Mouse (Mus musculus): ENCODE measurements around the gene Gm32687.
"Not testable (repeated sequence)": the region's sequence is repeated elsewhere in the genome, so short reads cannot be mapped to it uniquely, and the experiment has no call there.

Gene Gm32687

GRCm38 (mm10) chr10:81863409-81864407 is at the start of gene Gm32687:
Gene Gm32687, plus strand, starts transcription at chr10:81863934.
- DNase-seq, result not testable (repeated sequence)

GRCm38 (mm10) chr10:81846219-81846618 is 17.5 kb upstream of the Gm32687 start:
- not testable (repeated sequence) for DNase-seq

GRCm38 (mm10) chr10:81929842-81930743 is 66.4 kb downstream of the Gm32687 start, which contains the start of gene Zfp781:
Gene Zfp781, minus strand, starts transcription at chr10:81930480.
- not testable (repeated sequence) for DNase-seq

Measured in retina, postnatal 1 day (tissue).